Mouse (Mus musculus) intestine, embryonic 14.5 days (tissue): ENCODE measurements at regions not wholly inside any gene's neighbourhood (a gene's known extent, or its start where the extent isn't known, plus 50 kb on each side); places are given as distances from the start of the nearest gene placed in this dataset.
"Not testable (repeated sequence)": the region's sequence is repeated elsewhere in the genome, so short reads cannot be mapped to it uniquely, and the experiment has no call there.

Experiments used
- ATAC-seq: fragments of 200-750 bp; cut with Nextera tagmentation; replicated peaks from 2 replicates; pipeline ENCODE4 v1.8.0; 2017; ENCODE audit warnings: low read depth, moderate number of reproducible peaks, moderate TSS enrichment, moderate library complexity; ENCODE audit not compliant: low FRiP score, low TSS enrichment
- DNase-seq: peaks from one replicate; pipeline ENCODE4 v3.0.0-alpha.2; 2018; ENCODE audit warnings: low spot score
- H3K27ac ChIP-seq: fragments of 300-500 bp; sonication (generic); 2 replicates; pipeline ENCODE4 v1.5.1; 2014; ENCODE audit warnings: low read depth, mild to moderate bottlenecking, control low read depth
- H3K27me3 ChIP-seq: fragments of 300-500 bp; sonication (generic); replicated peaks from 2 replicates; pipeline ENCODE4 v1.6.1; 2014; ENCODE audit warnings: low read length, control low read depth; ENCODE audit not compliant: control insufficient read depth, insufficient read depth
- H3K36me3 ChIP-seq: fragments of 300-500 bp; sonication (generic); 2 replicates; pipeline ENCODE4 v1.6.1; 2014; ENCODE audit warnings: low read length, control low read depth; ENCODE audit not compliant: control insufficient read depth, insufficient read depth
- H3K4me1 ChIP-seq: fragments of 300-500 bp; sonication (generic); replicated peaks from 2 replicates; pipeline ENCODE4 v1.6.1; 2014; ENCODE audit warnings: low read length, control low read depth, mixed read lengths; ENCODE audit not compliant: control insufficient read depth, insufficient read depth
- H3K4me2 ChIP-seq: fragments of 300-500 bp; sonication (generic); 2 replicates; pipeline ENCODE4 v1.6.1; 2014; ENCODE audit warnings: low read length
- H3K4me3 ChIP-seq: fragments of 300-500 bp; sonication (generic); 2 replicates; pipeline ENCODE4 v1.5.1; 2014; ENCODE audit warnings: low read depth, low read length, control low read depth, mixed read lengths
- H3K9ac ChIP-seq: fragments of 300-500 bp; sonication (generic); 2 replicates; pipeline ENCODE4 v1.6.1; 2014; ENCODE audit warnings: mild to moderate bottlenecking, low read length
- H3K9me3 ChIP-seq: fragments of 300-500 bp; sonication (generic); 2 replicates; pipeline ENCODE4 v1.6.1; 2016; ENCODE audit warnings: low read length, control low read depth; ENCODE audit not compliant: control insufficient read depth
- WGBS: fragments of 180-500 bp; shearing (Covaris S2); extraction: QIAGEN DNeasy Blood & Tissue Kit; methylation state at CpG from one replicate; pipeline ENCODE4 v1.1.7; 2014; 5-methylcytosine and 5-hydroxymethylcytosine counted together

DNA sequence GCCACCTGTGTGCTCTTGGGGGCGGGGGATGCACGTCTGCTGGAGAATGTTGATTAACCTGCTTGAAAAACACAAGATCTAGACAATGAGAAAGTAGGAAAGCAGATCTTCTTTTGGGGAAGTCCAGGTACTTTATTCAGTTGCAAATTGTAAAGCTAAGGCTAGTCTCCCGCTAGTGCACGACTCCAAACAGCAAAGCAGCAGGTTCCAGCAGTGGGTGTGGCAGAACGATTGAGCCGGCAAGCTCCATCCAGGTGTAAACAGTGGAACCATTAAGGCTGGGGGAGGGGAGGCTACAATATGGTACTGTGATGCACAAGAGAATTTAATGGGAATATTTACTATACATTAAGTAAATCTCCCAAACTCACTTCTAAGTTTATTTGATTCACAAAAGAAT, 448.6 kb upstream of the Cobl start:
- not testable (repeated sequence) for DNase-seq, H3K9me3 ChIP-seq, H3K27ac ChIP-seq, H3K4me2 ChIP-seq, H3K27me3 ChIP-seq, H3K4me3 ChIP-seq, H3K4me1 ChIP-seq, ATAC-seq, H3K36me3 ChIP-seq, H3K9ac ChIP-seq
- 36% methylated on average over 6 of the region's 6 CpGs for WGBS

DNA sequence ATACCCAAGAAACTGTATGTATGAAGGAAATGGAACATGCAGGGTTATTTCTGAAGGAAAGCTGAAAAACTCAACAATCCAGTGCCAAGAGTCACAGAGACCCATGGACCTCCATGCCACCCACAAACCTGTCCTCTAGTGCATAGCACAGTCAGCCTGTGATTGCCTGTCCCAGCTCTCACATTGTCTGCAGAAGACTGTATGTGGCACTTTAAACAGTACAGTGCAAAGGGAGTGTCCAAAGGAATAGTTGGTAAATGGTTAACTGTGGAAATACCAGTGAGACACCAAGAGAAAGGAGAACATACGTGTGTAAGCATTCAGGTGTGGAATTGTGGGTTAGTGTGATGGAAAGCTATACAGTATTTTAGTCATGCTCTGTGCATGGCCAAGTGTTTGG, 409.0 kb upstream of the Cobl start:
- DNase-seq (no peak), ATAC-seq (no peak)
- H3K27ac ChIP-seq, result no peak overlapping the region
- H3K4me2 ChIP-seq, result no peak overlapping the region
- H3K27me3 ChIP-seq, result no peaks in the 10 kb centered on the region
- H3K4me1 ChIP-seq, result no peaks in the 10 kb centered on the region
- no peak overlapping the region for H3K4me3 ChIP-seq
- 59% methylated on average over 1 of the region's 1 CpGs for WGBS
- no peaks in the 10 kb centered on the region for H3K9me3 ChIP-seq
- H3K36me3 ChIP-seq, result no peaks in the 10 kb centered on the region
- no peak overlapping the region for H3K9ac ChIP-seq

- ATAC-seq, result peak; percentile 74; the same call in 1 of the 2 replicates
These were observed 408.0 kb upstream of the Cobl start for GRCm38 (mm10) chr11:12872802-12873201.

DNA sequence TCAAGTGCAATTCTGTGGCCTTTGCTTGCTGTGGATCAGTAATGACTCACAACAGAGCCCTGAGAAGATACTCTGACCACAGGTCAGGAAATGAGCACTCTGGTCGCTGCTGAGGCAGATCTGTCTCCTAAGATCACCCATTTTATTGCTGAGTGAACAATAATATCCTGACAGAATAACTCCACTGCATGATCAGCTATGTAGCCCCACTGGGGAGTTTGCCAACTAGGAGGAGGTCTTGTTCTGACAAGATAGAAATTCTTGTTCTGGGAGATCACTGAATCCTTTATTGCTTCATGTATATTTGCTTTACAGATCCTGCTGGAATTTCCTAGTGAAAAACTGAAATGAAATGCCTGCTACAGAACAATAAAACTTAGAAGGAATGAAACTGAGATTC, 407.6 kb upstream of the Cobl start:
- no peak for ATAC-seq
- Histone ChIP-seq H3K4me1 (no peaks in the 10 kb centered on the region), H3K36me3 (no peaks in the 10 kb centered on the region), H3K9me3 (no peaks in the 10 kb centered on the region), H3K27ac (no peak overlapping the region), H3K9ac (no peak overlapping the region), H3K27me3 (no peaks in the 10 kb centered on the region), H3K4me2 (no peak overlapping the region), H3K4me3 (no peak overlapping the region)
- WGBS, result 32% methylated on average over 1 of the region's 1 CpGs
- no peak for DNase-seq

More at GRCm38 (mm10) chr11:12872802-12873201, 408.0 kb upstream of the Cobl start:
- Histone ChIP-seq H3K36me3 (no peaks in the 10 kb centered on the region), H3K4me1 (no peaks in the 10 kb centered on the region), H3K9me3 (no peaks in the 10 kb centered on the region), H3K4me3 (no peak overlapping the region), H3K9ac (no peak overlapping the region), H3K4me2 (no peak overlapping the region), H3K27ac (no peak overlapping the region), H3K27me3 (no peaks in the 10 kb centered on the region)
- no peak for DNase-seq
- WGBS, result 63% methylated on average over 2 of the region's 2 CpGs

- Histone ChIP-seq H3K4me3 (no peak overlapping the region), H3K9ac (no peak overlapping the region), H3K4me2 (no peak overlapping the region), H3K27me3 (no peaks in the 10 kb centered on the region), H3K4me1 (no peaks in the 10 kb centered on the region), H3K9me3 (no peaks in the 10 kb centered on the region), H3K36me3 (no peaks in the 10 kb centered on the region), H3K27ac (no peak overlapping the region)
- DNase-seq (no peak), ATAC-seq (no peak)
These were observed 402.8 kb upstream of the Cobl start for GRCm38 (mm10) chr11:12867541-12867940.

DNA sequence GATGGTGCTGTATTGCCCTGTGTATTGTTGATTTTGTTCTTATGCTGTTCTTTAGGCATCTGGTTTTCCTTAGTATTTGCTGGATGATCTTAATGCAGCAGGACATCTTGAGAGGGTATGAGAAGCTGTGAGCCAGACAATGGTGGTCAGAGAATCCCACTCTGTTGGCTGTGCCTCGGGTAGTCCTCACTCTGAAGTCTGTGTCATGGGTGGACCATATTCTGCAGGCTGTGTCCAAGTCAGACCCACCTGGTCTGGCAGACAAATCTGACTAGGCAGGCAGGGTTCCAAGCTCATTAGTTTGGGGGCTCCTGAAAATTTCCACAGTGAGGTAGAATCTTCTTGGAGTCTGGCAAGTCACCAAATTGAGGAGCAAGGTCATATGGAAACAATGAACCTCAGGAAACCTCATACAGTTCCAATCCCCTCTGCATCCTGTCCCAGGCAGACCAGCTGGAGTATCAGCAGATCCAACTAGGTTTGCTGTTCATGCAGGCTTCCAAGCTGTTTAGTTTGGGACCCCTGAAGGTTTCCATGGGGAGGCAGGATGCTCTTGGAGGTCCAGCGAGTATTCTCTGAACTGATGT, 400.4 kb upstream of the Cobl start:
- DNase-seq, result no peak
- no peaks in the 10 kb centered on the region for H3K36me3 ChIP-seq
- no peaks in the 10 kb centered on the region for H3K9me3 ChIP-seq
- H3K4me1 ChIP-seq, result no peaks in the 10 kb centered on the region
- no peaks in the 10 kb centered on the region for H3K27me3 ChIP-seq
- ATAC-seq, result no peak
- no peak overlapping the region for H3K4me3 ChIP-seq
- H3K27ac ChIP-seq, result no peak overlapping the region
- H3K9ac ChIP-seq, result no peak overlapping the region
- WGBS, result 84% methylated on average over 2 of the region's 2 CpGs
- no peak overlapping the region for H3K4me2 ChIP-seq

GRCm38 (mm10) chr11:12859344-12859930, 394.7 kb upstream of the Cobl start:
- ATAC-seq, result 0 out of 2 replicates have a peak, but pooled peaks have one; percentile 32
- 70% methylated on average over 1 of the region's 1 CpGs for WGBS

DNA sequence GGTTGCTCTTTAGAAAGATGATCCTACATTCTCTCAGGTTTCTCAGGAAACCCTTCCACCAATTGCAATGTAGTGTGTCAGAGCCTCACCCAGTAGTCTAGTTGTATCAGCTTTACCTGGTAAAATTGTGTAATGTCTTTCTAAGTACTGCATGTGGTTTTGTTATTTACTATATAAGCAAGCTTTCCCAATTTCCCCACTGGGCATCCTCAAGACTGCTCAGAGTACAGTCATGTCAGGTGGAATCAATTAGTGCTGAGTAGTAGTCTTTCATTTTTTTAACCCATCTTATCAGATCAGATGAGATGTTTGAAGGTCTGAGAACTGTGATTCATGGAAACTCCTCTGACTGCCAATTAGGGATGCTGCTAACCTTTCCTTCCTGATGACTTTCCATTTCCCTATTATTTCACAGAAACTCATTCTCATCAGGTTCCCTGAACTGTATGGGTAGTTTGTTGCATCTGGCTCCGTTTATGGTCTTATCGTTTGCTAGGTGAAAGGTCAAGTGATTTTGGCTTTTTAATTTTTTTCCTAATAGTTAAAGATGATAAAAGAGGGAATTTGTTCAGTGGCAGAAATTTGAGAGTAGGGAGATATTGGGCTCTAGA, 393.6 kb upstream of the Cobl start:
- 89% methylated on average over 2 of the region's 2 CpGs for WGBS
- no peak overlapping the region for H3K4me2 ChIP-seq
- no peaks in the 10 kb centered on the region for H3K4me1 ChIP-seq
- H3K27me3 ChIP-seq, result no peaks in the 10 kb centered on the region
- H3K9me3 ChIP-seq, result no peaks in the 10 kb centered on the region
- no peaks in the 10 kb centered on the region for H3K36me3 ChIP-seq
- H3K9ac ChIP-seq, result no peak overlapping the region
- ATAC-seq (0 out of 2 replicates have a peak, but pooled peaks have one; percentile 27), DNase-seq (no peak)
- H3K4me3 ChIP-seq, result no peak overlapping the region
- H3K27ac ChIP-seq, result no peak overlapping the region

More at GRCm38 (mm10) chr11:12859344-12859930, 394.7 kb upstream of the Cobl start:
- H3K27ac ChIP-seq, result no peak overlapping the region
- no peak overlapping the region for H3K9ac ChIP-seq
- H3K4me1 ChIP-seq, result no peaks in the 10 kb centered on the region
- H3K4me2 ChIP-seq, result no peak overlapping the region
- no peaks in the 10 kb centered on the region for H3K36me3 ChIP-seq
- no peaks in the 10 kb centered on the region for H3K9me3 ChIP-seq
- no peak for DNase-seq
- H3K4me3 ChIP-seq, result no peak overlapping the region
- H3K27me3 ChIP-seq, result no peaks in the 10 kb centered on the region
